Mouse (Mus musculus): ENCODE results near the gene Ctbp2. TPM values are rescaled to one million over a fixed set of nuclear protein-coding genes. Genes with fewer than 3 reads are reported as not detected.

The Ctbp2 gene
- 82.8 TPM for polyA plus RNA-seq (2021)

GRCm38 (mm10) chr7:133123999-133124700, at the start of gene Ctbp2:
Gene Ctbp2 (minus strand): TSS chr7:133124354.
- no peaks in the 10 kb centered on the region for H3K27me3 ChIP-seq
- CTCF ChIA-PET, result no interaction called here
- no peak for DNase-seq (ENCODE audit: low read depth, low spot score)
- POLR2A ChIA-PET, result interaction anchor here (0.6 to 0.7 kb wide), 2 partner anchors 23 to 277 kb away, joined by 3 read pairs; no protein-coding TSS in a partner anchor
- in situ Hi-C loops (cut with MboI; ENCODE audit: low pct_unique_long_range_greater_than_20kb), result no loop called here
- no peak for TF ChIP-seq CTCF (IDR thresholded peaks at IDR 0.05)
- peak; percentile 66 for ATAC-seq

DNA sequence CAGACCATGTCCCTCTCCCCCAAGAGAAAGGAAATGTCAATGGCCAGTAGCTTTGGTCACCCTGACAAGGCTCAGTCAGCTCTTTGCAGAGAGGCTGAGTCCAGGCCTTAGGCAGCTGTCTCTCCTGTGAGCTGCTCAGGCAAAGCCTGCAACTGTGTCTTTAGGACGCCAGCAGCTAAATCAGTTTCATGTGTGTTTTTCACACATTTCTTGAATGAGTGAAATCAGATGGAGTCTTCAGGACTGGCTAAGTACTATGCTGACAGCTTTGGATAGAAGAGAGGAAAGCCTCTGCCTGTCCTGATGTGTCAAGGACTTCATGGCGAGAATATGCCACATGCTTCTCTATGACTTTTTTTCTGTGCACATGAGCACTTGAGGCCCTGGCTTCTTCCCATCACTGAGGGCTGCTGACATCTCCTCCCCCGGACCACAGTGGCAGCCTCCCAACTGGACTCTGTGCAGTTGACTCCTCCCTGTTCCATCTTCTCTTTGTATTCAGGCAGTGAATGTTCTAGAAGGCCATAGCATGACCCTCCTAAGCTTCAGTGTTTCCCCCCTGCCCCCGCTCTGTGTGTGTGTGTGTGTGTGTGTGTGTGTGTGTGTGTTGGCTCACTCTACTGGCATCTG, 47.4 kb upstream of the Ctbp2 start:
- ATAC-seq, result no peak

GRCm38 (mm10) chr7:133168928-133169327, 44.8 kb upstream of the Ctbp2 start:
- POLR2A ChIA-PET, result no interaction called here
- no peak for ATAC-seq
- in situ Hi-C loops (cut with MboI; ENCODE audit: low pct_unique_long_range_greater_than_20kb), result loop anchor here (10.0 kb wide), 1 partner anchor 466 kb away; the partner anchor contains the start of gene Edrf1
- CTCF ChIA-PET, result no interaction called here
- H3K27me3 ChIP-seq, result no peaks in the 10 kb centered on the region
- no peak for DNase-seq (ENCODE audit: low read depth, low spot score)
- TF ChIP-seq CTCF (IDR thresholded peaks at IDR 0.05), result no peak

More for the DNA sequence above, 47.4 kb upstream of the Ctbp2 start:
- CTCF ChIA-PET, result interaction anchor here (1.3 kb wide), 1 partner anchor 9 kb away, joined by 3 read pairs; no protein-coding TSS in a partner anchor
- DNase-seq (ENCODE audit: low read depth, low spot score), result no peak
- H3K27me3 ChIP-seq, result no peaks in the 10 kb centered on the region
- POLR2A ChIA-PET, result no interaction called here
- no peak for TF ChIP-seq CTCF (IDR thresholded peaks at IDR 0.05)
- in situ Hi-C loops (cut with MboI; ENCODE audit: low pct_unique_long_range_greater_than_20kb), result no loop called here

- in situ Hi-C loops (cut with MboI; ENCODE audit: low pct_unique_long_range_greater_than_20kb), result loop anchor here (10.0 kb wide), 1 partner anchor 467 kb away; the partner anchor contains the start of gene Edrf1
- no peak for TF ChIP-seq CTCF (IDR thresholded peaks at IDR 0.05)
Observed at GRCm38 (mm10) chr7:133167903-133168302, 43.7 kb upstream of the Ctbp2 start.

DNA sequence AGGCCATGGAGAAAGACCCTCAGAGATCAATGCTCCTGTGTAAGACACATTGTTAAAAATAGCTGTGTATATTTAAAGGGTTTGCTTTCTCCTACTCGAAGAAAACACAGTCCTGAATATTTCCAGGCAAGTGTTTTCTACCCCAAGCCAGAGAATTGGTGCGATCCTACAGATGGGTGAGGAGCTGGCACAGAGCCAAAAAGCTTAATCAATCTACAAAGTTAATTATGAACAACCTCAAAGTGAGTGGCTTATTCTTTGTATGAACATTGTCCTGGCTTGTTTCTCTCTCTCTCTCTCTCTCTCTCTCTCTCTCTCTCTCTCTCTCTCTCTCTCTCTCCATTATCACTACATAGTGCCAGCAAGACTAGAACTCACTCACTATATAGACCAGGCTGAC, 40.6 kb upstream of the Ctbp2 start:
- DNase-seq (ENCODE audit: low read depth, low spot score) (no peak), ATAC-seq (no peak)
- POLR2A ChIA-PET, result no interaction called here
- TF ChIP-seq CTCF (IDR thresholded peaks at IDR 0.05), result no peak
- CTCF ChIA-PET, result no interaction called here
- H3K27me3 ChIP-seq, result no peaks in the 10 kb centered on the region
- in situ Hi-C loops (cut with MboI; ENCODE audit: low pct_unique_long_range_greater_than_20kb), result loop anchor here (10.0 kb wide), 1 partner anchor 470 kb away; the partner anchor contains the start of gene Edrf1

More at GRCm38 (mm10) chr7:133167903-133168302, 43.7 kb upstream of the Ctbp2 start:
- ATAC-seq (no peak), DNase-seq (ENCODE audit: low read depth, low spot score) (no peak)
- no peaks in the 10 kb centered on the region for H3K27me3 ChIP-seq
- CTCF ChIA-PET, result no interaction called here
- POLR2A ChIA-PET, result no interaction called here

DNA sequence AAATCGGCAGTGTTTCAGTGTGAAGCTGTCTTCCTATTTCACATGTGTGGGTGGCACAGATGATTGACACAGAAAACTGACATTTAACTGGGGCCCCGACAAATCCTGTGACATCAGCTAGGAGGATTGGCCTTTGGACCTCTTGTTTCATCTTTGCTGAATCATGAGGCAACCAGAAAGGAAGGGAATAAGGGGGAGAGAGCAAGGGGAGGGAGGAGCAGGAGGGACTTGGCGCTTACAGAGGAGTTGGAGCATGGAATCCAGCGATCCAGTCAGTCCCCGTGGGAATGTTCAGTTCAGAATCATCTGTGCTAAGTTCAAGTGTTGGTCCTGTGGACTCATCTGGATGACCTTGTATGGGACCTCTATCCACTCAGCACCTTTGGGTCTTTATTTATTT, 38.9 kb upstream of the Ctbp2 start:
- CTCF ChIA-PET, result interaction anchor here (1.1 kb wide), 1 partner anchor 8 kb away, joined by 3 read pairs; no protein-coding TSS in a partner anchor
- in situ Hi-C loops (cut with MboI; ENCODE audit: low pct_unique_long_range_greater_than_20kb), result loop anchor here (10.0 kb wide), 1 partner anchor 472 kb away; the partner anchor contains the start of gene Edrf1
- DNase-seq (ENCODE audit: low read depth, low spot score), result no peak

GRCm38 (mm10) chr7:133162131-133162530, 38.0 kb upstream of the Ctbp2 start:
- in situ Hi-C loops (cut with MboI; ENCODE audit: low pct_unique_long_range_greater_than_20kb), result loop anchor here (10.0 kb wide), 1 partner anchor 473 kb away; the partner anchor contains the start of gene Edrf1
- POLR2A ChIA-PET, result interaction anchor here (1.2 kb wide), 1 partner anchor 11 kb away, joined by 3 read pairs; no protein-coding TSS in a partner anchor
- peak; percentile 92 for ATAC-seq
- DNase-seq (ENCODE audit: low read depth, low spot score), result peak; percentile 96
- H3K27me3 ChIP-seq, result no peaks in the 10 kb centered on the region
- TF ChIP-seq CTCF (IDR thresholded peaks at IDR 0.05), result no peak
- CTCF ChIA-PET, result no interaction called here

More for the DNA sequence above, 38.9 kb upstream of the Ctbp2 start:
- ATAC-seq, result no peak
- TF ChIP-seq CTCF (IDR thresholded peaks at IDR 0.05), result no peak
- no peaks in the 10 kb centered on the region for H3K27me3 ChIP-seq
- POLR2A ChIA-PET, result interaction anchor here (0.6 to 1.2 kb wide), 3 partner anchors 10 to 489 kb away, joined by 3 read pairs; no protein-coding TSS in a partner anchor

- no peak for DNase-seq (ENCODE audit: low read depth, low spot score)
- ChIA-PET CTCF (no interaction called here), POLR2A (interaction anchor here (1.2 kb wide), 1 partner anchor 11 kb away, joined by 3 read pairs; no protein-coding TSS in a partner anchor)
- in situ Hi-C loops (cut with MboI; ENCODE audit: low pct_unique_long_range_greater_than_20kb), result loop anchor here (10.0 kb wide), 1 partner anchor 473 kb away; the partner anchor contains the start of gene Edrf1
- H3K27me3 ChIP-seq, result no peaks in the 10 kb centered on the region
- no peak for ATAC-seq
- TF ChIP-seq CTCF (IDR thresholded peaks at IDR 0.05), result no peak
Observed at GRCm38 (mm10) chr7:133161362-133162080, 37.4 kb upstream of the Ctbp2 start.

GRCm38 (mm10) chr7:133159519-133159918, 35.4 kb upstream of the Ctbp2 start:
- ATAC-seq (no peak), DNase-seq (ENCODE audit: low read depth, low spot score) (no peak)
- H3K27me3 ChIP-seq, result no peaks in the 10 kb centered on the region
- TF ChIP-seq CTCF (IDR thresholded peaks at IDR 0.05), result no peak
- ChIA-PET CTCF (no interaction called here), POLR2A (no interaction called here)
- in situ Hi-C loops (cut with MboI; ENCODE audit: low pct_unique_long_range_greater_than_20kb), result no loop called here

GRCm38 (mm10) chr7:133155621-133156020, 31.5 kb upstream of the Ctbp2 start:
- no peak for TF ChIP-seq CTCF (IDR thresholded peaks at IDR 0.05)
- peak; percentile 79 for ATAC-seq
- H3K27me3 ChIP-seq, result no peaks in the 10 kb centered on the region
- in situ Hi-C loops (cut with MboI; ENCODE audit: low pct_unique_long_range_greater_than_20kb), result no loop called here
- ChIA-PET CTCF (no interaction called here), POLR2A (no interaction called here)
- DNase-seq (ENCODE audit: low read depth, low spot score), result no peak

Data from Patski (cell line).